10 mouse cellular contexts compared by ENCODE assay signal in genomic region chr9:66937507-66937906, GRCm38 (mm10). TPM values are rescaled to one million over a fixed set of nuclear protein-coding genes. Genes with fewer than 3 reads are reported as not detected.
DNase-seq lines count a peak whose midpoint lies in the region; ATAC-seq lines count a peak whose summit lies in the region.
"Had no signal": no experiment of that assay in that cellular context is flagged by ENCODE, and none has a peak within 500 bp of the region (broad histone marks: within the 10 kb centered on the region; RNA-seq: fewer than 3 reads in every experiment).

No protein-coding gene starts in this region.

- intact Hi-C loops in left cerebral cortex, postnatal 14 days (cut with DNase I), result loop anchor here (5.0 kb wide), 1 partner anchor 290 kb away; no protein-coding TSS in a partner anchor

- H3K4me3 ChIP-seq in hindbrain, embryonic 15.5 days, result no peak overlapping the region
- no peak overlapping the region for H3K4me3 ChIP-seq in hindbrain, embryonic 11.5 days (ENCODE audit: low read depth, low read length)
- H3K4me3 ChIP-seq: neural tube, embryonic 12.5 days had no signal

- H3K4me1 ChIP-seq in hindbrain, embryonic 15.5 days (replicated peaks), result peaks cover 23% of the 10 kb centered on the region
- H3K4me1 ChIP-seq in hindbrain, embryonic 11.5 days (replicated peaks; ENCODE audit: control insufficient read depth, insufficient read depth, low read length), result peaks cover 4% of the 10 kb centered on the region; the same call in 1 of the 2 replicates

- whole genome bisulfite sequencing in hindbrain, embryonic 15.5 days, result 58% methylated on average over 8 of the region's 8 CpGs
- 84% methylated on average over 8 of the region's 8 CpGs for WGBS in hindbrain, embryonic 11.5 days

- H3K27ac ChIP-seq in hindbrain, embryonic 15.5 days (replicated peaks), result peak overlapping the region; percentile 36; the same call in 1 of the 2 replicates
- no peak overlapping the region for H3K27ac ChIP-seq in hindbrain, embryonic 11.5 days (ENCODE audit: low read depth, low read length)
- H3K27ac ChIP-seq: neural tube, embryonic 12.5 days had no signal

- DNase-seq in adrenal gland, postnatal 10 days, result peak; percentile 76
- no peak for DNase-seq in adrenal gland, postnatal 4 days (ENCODE audit: low spot score in 2 of 2)
- DNase-seq in hindbrain, embryonic 11.5 days (ENCODE audit: low spot score), result no peak
- DNase-seq in testis, postnatal 10 days (ENCODE audit: low spot score), result peak; percentile 56
- DNase-seq in testis, postnatal 14 days (ENCODE audit: low spot score), result no peak
- peak; percentile 73 for DNase-seq in skeletal muscle tissue, adult 2 months (ENCODE audit: low read depth, low spot score)
- no peak for DNase-seq in left cerebral cortex, postnatal 14 days (ENCODE audit: low spot score in 2 of 2)

- no peaks in the 10 kb centered on the region for H3K36me3 ChIP-seq in hindbrain, embryonic 15.5 days
- H3K36me3 ChIP-seq in hindbrain, embryonic 11.5 days (ENCODE audit: control insufficient read depth, insufficient read depth, low read length), result no peaks in the 10 kb centered on the region
- H3K36me3 ChIP-seq: neural tube, embryonic 12.5 days had no signal

- H3K4me2 ChIP-seq in hindbrain, embryonic 15.5 days, result no peak overlapping the region
- no peak overlapping the region for H3K4me2 ChIP-seq in hindbrain, embryonic 11.5 days (replicated peaks; ENCODE audit: low read depth, low read length)
- H3K4me2 ChIP-seq: neural tube, embryonic 12.5 days had no signal

- no peak overlapping the region for H3K9ac ChIP-seq in hindbrain, embryonic 15.5 days
- H3K9ac ChIP-seq in hindbrain, embryonic 11.5 days (ENCODE audit: low read depth, low read length), result no peak overlapping the region
- H3K9ac ChIP-seq: neural tube, embryonic 12.5 days had no signal

- H3K27me3 ChIP-seq in hindbrain, embryonic 15.5 days, result no peaks in the 10 kb centered on the region
- no peaks in the 10 kb centered on the region for H3K27me3 ChIP-seq in hindbrain, embryonic 11.5 days (ENCODE audit: control insufficient read depth, insufficient read depth, low read length)
- H3K27me3 ChIP-seq: neural tube, embryonic 12.5 days; Patski had no signal

- ATAC-seq in hindbrain, embryonic 15.5 days (ENCODE audit: low FRiP score, low read depth), result no peak
- no peak for ATAC-seq in hindbrain, embryonic 11.5 days (ENCODE audit: low FRiP score)
- ATAC-seq: Patski had no signal

- no peaks in the 10 kb centered on the region for H3K9me3 ChIP-seq in hindbrain, embryonic 15.5 days
- no peaks in the 10 kb centered on the region for H3K9me3 ChIP-seq in hindbrain, embryonic 11.5 days (ENCODE audit: control insufficient read depth, low read length)
- H3K9me3 ChIP-seq: neural tube, embryonic 12.5 days had no signal

RNA-seq across cellular contexts. Expression of gene Rps27l, which starts 8.4 kb away (rescaled TPM):
- total RNA-seq in adrenal gland, postnatal 10 days (2021), result 100 to 1,000 TPM; 312 to 350 TPM
- total RNA-seq in adrenal gland, postnatal 4 days (2021), result 100 to 1,000 TPM; 301 to 308 TPM
- polyA plus RNA-seq in hindbrain, embryonic 15.5 days (2015; fragmentation: Nextera tagmentation; extraction: Ambion mirVana), result 237 and 266 TPM in 2 replicates
- 603 TPM in 2 replicates for polyA plus RNA-seq in hindbrain, embryonic 11.5 days (2014; fragmentation: Nextera tagmentation; extraction: Ambion mirVana)
- 10 to 100 TPM; 41.6 to 43.1 TPM for total RNA-seq in left cerebral cortex, postnatal 14 days (2021)

RNA-seq across cellular contexts. Expression of gene Rab8b, which starts 18.0 kb away (rescaled TPM):
- 10 to 100 TPM; 21.7 TPM for total RNA-seq in adrenal gland, postnatal 10 days (2021)
- total RNA-seq in adrenal gland, postnatal 4 days (2021), result 10 to 100 TPM; 27.5 to 28.2 TPM
- 35.9 and 38.4 TPM in 2 replicates for polyA plus RNA-seq in hindbrain, embryonic 15.5 days (2015; fragmentation: Nextera tagmentation; extraction: Ambion mirVana)
- polyA plus RNA-seq in hindbrain, embryonic 11.5 days (2014; fragmentation: Nextera tagmentation; extraction: Ambion mirVana), result 34.3 and 34.9 TPM in 2 replicates
- 10 to 100 TPM; 23.4 to 24.4 TPM for total RNA-seq in left cerebral cortex, postnatal 14 days (2021)

RNA-seq across cellular contexts. Expression of gene Lactb, which starts 37.8 kb away (rescaled TPM):
- 10 to 100 TPM; 18.7 to 20.3 TPM for total RNA-seq in adrenal gland, postnatal 10 days (2021)
- 10 to 100 TPM; 14.5 TPM for total RNA-seq in adrenal gland, postnatal 4 days (2021)
- 11.9 and 12.4 TPM in 2 replicates for polyA plus RNA-seq in hindbrain, embryonic 15.5 days (2015; fragmentation: Nextera tagmentation; extraction: Ambion mirVana)
- polyA plus RNA-seq in hindbrain, embryonic 11.5 days (2014; fragmentation: Nextera tagmentation; extraction: Ambion mirVana), result 11.2 and 12.0 TPM in 2 replicates
- total RNA-seq in left cerebral cortex, postnatal 14 days (2021), result 10 to 100 TPM; 18.1 to 18.7 TPM

Comparison
In these comparisons a context has a peak if more than half of its experiments do, and no peak if none do; other contexts are left out.
1. DNase-seq: peak in adrenal gland, postnatal 10 days (single experiment), testis, postnatal 10 days (single experiment) and skeletal muscle tissue, adult 2 months (single experiment); none in adrenal gland, postnatal 4 days (0 of 2), hindbrain, embryonic 11.5 days (single experiment), testis, postnatal 14 days (single experiment) and left cerebral cortex, postnatal 14 days (0 of 2).
2. RNA of gene Rps27l, which starts 8.4 kb away (total RNA-seq): 312 to 350 TPM in adrenal gland, postnatal 10 days and 301 to 308 TPM in adrenal gland, postnatal 4 days; 41.6 to 43.1 TPM in left cerebral cortex, postnatal 14 days; every median in the first group is over 4 times any median in the second.